Mouse (Mus musculus) erythroid progenitor cell, adult 5-6 weeks (primary cell): Measurements from ENCODE around the gene Hoxb1. TPM values are rescaled to one million over a fixed set of nuclear protein-coding genes. Genes with fewer than 3 reads are reported as not detected.

ENCODE experiments used
- ATAC-seq: replicated peaks from 2 replicates; pipeline ENCODE4 v1.8.0; 2016; ENCODE audit warnings: moderate number of reproducible peaks, mild to moderate bottlenecking, moderate TSS enrichment, inconsistent platforms; ENCODE audit not compliant: poor library complexity, low FRiP score, severe bottlenecking
- total RNA-seq, 2 experiments: library from RNA; stranded (forward) in 1 of 2; stranded (reverse) in 1 of 2; fragments of 150-400 nt in 1 of 2; fragments of 186-747, 209-891 nt in 1 of 2; gene quantifications; 2 replicates each; pipeline versions ENCODE4 v1.2.3 to v1.2.4; 2015 to 2017; ENCODE audit warnings: low replicate concordance in 2 of 2

The Hoxb1 gene
- total RNA-seq (2015; ENCODE audit: low replicate concordance) (not detected in 2 replicates), total RNA-seq (2017; ENCODE audit: low replicate concordance) (not detected in 2 replicates)

DNA sequence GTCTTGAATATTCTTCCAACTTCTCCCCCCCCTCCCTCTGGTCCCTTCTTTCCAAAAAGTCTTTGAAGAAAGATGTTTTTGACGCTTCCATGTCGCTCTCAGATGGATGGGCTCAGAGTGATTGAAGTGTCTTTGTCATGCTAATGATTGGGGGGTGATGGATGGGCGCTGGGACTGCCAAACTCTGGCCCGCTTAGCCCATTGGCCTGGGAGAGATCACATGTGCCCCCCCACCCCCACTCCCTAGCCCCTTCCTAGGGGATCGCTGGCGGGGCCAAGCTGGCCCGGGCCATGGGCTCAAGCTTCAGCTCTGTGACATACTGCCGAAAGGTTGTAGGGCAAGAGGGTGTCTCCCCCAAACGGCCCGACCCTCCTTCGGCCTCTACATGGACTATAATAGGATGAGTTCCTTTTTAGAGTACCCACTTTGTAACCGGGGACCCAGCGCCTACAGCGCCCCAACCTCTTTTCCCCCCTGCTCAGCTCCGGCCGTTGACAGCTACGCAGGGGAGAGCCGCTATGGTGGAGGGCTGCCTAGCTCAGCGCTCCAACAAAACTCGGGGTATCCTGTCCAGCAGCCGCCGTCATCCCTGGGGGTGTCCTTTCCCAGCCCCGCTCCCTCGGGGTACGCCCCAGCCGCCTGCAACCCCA is at the start of gene Hoxb1:
TSS of gene Hoxb1 (plus strand) at position 312 of the 651 bp plus-strand sequence.
- no peak for ATAC-seq

DNA sequence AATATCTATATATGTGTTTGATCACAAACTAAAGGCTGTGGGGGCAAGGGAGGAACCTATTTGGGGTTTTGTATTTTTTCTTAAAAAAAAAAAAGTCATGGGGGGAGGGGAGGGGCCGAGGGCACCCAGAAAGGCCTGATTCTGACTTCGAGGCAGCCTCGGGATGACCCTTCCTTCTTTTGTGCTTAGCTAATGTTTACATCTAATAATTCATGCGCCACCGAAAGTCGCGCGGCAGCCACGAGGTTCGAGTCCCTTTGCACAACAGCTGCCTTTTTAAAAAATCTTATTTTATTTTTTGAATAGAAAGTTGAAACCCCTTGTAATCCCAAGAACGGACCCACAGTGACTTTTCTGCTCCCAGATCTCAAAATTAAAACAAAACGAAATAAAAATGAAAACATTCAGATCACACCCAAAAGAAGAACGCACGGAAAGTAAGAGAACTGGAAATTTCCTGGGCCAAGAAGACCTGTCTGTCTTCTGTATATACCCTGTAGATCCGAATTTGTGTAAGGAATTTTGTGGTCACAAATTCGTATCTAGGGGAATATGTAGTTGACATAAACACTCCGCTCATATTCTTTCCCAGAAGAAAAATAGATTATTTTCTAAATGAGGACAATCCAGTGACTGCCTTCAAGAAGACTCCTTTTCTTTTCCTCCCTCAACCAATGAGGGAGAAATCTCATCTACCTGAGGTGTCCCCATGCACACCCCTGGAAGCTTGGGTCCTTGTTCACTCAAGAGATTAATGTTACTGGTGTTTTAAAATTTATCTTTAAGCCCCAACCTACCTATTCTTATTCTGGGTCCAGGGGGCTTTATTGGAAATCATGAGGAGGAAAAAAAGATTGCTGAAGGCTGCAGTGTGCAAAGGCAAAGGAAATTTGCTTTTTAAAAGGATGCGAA is 48.6 kb upstream of the Hoxb1 start:
- no peak for ATAC-seq

DNA sequence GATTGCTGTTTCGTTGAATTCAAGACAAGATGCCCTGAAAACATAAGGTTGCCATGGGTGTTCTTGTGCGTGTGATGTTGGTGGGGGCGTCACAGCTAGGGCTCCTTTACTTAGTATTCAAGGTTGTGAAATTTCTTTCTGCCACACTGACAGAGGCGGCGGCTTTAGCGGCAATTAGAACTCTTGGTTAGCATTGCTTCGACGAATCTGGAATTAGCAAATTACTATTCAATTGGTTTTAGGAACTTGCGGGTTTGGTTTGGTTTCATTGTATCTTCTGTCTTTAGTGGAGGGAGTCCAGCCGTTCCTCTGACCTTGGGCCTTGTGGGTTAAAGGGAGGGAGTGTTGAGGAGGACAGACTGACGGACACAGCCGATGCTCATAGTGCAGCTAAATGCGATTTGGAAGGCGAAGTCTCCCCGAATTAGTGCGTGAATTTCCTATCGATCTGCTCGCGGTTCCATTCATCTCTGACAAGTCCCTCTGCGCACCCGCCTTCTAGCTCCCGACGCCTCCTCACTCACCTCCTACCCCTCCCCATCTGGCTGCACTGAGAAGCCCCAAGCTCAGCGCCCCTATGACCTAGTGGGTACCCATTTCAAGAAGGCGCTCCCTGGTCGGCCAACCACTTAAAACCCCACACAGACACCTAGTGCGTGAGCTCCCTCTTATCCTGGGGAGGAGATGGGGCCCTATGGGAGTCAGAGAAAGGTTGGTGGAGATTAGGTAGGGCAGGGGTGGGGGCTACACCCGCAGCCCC is 47.8 kb upstream of the Hoxb1 start, which contains the start of gene Hoxb4:
TSS of gene Hoxb4 (plus strand) at position 660 of the 760 bp plus-strand sequence.
- no peak for ATAC-seq

- no peak for ATAC-seq
Observed at GRCm38 (mm10) chr11:96318368-96319070, 47.0 kb upstream of the Hoxb1 start.

DNA sequence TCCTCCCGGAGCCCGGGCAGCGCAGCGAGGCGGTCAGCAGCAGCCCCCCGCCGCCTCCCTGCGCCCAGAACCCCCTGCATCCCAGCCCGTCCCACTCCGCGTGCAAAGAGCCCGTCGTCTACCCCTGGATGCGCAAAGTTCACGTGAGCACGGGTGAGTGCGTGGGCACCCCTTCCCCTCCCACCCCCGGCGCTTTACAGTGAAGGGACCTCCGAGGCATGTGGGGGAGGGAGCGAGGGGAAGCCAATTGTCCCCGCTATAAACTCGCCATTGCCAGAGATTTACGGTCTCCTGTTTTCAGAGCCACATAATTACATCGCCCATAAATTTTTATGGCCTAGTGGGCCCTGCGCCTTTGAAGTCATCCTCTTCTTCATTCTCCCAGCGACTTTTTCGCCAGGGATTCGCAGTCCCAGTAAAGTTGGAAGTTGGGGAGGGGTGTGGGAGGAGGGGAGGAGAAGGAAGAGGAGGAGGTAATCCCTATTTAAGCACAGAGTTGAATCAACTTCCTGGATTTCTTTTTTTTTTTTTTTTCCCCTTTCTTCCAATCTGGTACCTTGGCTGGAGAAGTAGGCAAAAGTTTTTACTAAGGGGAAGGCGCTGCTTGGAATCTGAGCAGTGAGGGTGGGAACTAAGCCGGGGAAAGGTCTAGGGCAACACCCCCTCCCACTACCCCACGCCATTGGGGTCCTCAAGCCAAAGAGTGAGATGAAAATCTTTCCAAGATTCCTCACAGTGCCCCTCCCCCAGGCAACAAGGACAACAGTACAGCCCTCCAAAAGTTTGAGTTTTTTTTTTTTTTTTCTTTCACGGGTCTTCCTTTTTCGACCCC is 46.3 kb upstream of the Hoxb1 start:
- no peak for ATAC-seq

DNA sequence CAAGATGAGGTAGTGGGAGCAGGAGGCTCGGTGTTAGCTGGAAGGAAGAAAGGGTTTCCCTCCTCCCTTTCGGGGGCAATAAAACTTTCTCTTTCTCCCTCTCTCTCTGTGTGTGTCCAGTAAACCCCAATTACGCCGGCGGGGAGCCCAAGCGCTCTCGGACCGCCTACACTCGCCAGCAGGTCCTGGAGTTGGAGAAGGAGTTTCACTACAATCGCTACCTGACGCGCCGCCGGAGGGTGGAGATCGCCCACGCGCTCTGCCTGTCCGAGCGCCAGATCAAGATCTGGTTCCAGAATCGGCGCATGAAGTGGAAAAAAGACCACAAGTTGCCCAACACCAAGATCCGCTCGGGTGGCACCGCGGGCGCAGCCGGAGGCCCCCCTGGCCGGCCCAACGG is 45.6 kb upstream of the Hoxb1 start:
- no peak for ATAC-seq

DNA sequence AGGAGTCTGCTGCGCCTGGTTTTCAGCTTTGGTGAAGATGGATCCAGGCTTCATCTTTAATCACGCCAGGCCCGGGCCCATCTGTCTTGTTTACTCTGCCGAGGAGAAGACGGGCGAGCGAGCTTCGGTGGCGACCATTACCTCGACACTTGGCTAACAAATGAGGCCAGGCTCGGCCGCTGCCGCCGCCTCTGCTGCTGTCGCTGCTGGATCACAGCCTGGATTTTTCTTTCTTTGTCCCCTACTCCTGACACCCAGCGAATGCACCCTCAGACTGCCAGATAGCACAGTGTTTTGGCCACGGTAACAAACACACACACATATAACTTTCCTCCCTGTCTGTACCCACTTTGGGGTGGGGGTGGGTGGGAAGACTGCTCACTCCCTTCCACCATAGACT is 44.9 kb upstream of the Hoxb1 start:
- no peak for ATAC-seq

GRCm38 (mm10) chr11:96321846-96322245 is 43.7 kb upstream of the Hoxb1 start:
- ATAC-seq: no peak

- no peak for ATAC-seq
Observed at GRCm38 (mm10) chr11:96322738-96323137, 42.8 kb upstream of the Hoxb1 start.

GRCm38 (mm10) chr11:96323154-96323553 is 42.4 kb upstream of the Hoxb1 start, which contains the start of gene Hoxb3:
Gene Hoxb3 (plus strand): TSS chr11:96323326.
- ATAC-seq: no peak

GRCm38 (mm10) chr11:96324125-96324524 is 41.4 kb upstream of the Hoxb1 start:
- no peak for ATAC-seq

DNA sequence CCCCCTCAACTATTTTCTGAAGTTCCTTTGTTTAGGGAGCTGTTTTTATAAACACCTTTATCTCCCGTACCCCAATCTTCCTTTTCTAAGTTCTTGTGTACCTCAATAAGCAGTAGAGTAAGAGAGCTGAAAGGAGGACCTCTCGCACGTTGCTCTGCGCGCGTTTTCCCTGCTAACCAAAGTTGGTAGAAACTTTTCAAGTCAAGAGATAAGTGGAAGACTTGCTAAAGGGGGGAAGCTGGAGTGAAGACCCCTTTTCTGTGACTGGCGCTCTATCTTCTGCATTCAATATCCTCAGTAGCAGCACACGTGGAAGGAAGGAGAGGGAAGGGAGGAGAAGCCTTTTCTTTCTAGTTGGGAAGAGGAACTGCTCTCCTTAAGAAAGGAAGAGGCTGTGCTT is 40.6 kb upstream of the Hoxb1 start:
- ATAC-seq: no peak

DNA sequence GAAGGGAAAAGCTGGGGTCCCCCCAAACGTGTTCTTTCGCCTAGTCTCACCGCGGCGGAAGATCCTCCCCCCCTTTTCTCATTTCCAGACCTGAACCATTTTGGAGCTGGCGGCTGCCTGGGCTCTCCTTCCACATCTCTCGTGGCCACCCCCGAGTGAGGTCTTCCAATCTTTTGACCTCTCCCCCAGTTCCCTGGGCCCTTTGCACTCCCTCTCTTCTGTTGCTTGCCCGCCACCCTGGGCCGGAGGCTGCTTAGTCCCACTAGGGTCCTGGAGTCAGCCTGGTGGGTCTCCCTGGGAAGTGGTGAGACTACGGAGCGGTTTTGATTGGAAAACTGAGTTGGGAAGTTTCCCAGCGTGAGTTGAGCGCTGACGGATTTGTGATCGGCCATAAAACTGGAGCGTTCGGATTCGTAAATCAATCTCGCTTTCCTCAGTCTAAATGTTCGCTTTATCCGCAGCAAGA is 39.8 kb upstream of the Hoxb1 start:
- no peak for ATAC-seq

DNA sequence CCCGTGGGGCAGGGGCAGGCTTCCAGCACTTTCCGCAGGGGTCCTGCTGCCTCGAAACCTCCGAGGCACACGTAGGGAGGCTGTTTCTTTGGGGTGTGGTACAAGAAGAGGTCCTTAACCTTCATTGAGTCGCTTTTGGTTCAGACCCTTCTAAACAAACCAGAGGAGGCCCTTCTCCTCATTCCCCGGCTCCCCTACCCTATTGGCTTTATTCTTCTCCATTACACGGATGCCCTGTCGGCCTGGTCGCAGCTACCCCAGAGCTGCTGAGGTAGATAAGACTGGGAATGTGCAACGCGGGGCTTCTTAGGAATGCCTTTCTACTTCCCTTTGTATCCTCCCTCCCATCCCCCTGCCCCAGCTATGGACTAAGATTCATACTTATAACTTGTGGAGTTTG is 38.8 kb upstream of the Hoxb1 start:
- ATAC-seq: no peak

DNA sequence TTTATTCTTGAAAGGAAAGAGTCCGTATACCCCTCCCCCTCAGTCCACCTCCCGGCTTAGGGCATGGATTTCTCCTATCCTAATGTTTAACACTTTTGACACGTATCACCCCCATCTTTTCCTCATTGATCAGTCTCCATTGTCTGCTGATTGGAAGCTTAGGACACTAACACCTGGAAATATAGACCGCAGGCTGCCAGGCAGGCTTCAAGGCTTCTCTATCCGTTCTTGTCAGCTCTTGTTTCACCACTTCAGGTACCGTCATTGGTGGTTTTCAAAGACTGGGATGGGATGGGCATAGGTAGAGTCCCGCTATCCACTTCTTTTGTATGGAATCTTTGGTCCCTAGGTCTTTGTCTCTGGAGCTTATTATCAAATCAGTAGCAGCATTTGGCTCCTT is 38.4 kb upstream of the Hoxb1 start:
- no peak for ATAC-seq

DNA sequence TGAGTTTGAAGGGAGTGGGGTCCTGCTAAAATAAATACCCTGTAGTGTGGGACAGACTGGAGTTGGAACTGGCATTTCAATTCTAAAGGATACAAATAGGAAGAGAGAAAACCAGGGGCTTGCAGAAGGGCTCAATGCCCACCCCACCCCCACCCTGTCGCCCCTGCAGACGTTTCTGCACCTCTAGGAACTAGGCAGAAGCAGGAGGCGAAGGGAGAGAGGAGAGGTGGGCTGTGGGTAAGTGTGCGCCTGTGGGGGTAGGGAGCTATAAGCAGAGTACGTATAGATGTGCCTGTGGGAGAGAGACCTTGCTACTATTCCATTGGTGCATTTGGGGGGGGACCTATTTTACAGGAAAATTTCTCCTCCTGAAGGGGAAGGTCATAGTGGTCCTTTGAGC is 37.8 kb upstream of the Hoxb1 start:
- no peak for ATAC-seq

GRCm38 (mm10) chr11:96328605-96329004 is 36.9 kb upstream of the Hoxb1 start:
- no peak for ATAC-seq

- no peak for ATAC-seq
Observed at GRCm38 (mm10) chr11:96332105-96332504, 33.4 kb upstream of the Hoxb1 start.

- ATAC-seq: no peak
Observed at GRCm38 (mm10) chr11:96332618-96333032, 32.9 kb upstream of the Hoxb1 start.
